Mouse (Mus musculus): ENCODE measurements around the gene Swi5.

GRCm38 (mm10) chr2:32329531-32329930, 41.7 kb upstream of the Swi5 start:
- TF ChIP-seq POLR2A (IDR thresholded peaks at IDR 0.05; ENCODE audit: low read depth, low read length) (no peak), CTCF (IDR thresholded peaks at IDR 0.05; ENCODE audit: extremely low read depth, insufficient read length, insufficient replicate concordance, low read depth, low read length) (no peak)

All from small intestine, adult 2 months (tissue).